Mouse (Mus musculus) hindbrain, postnatal 0 days (tissue): Measurements from ENCODE around the gene Gm13277. TPM values are rescaled to one million over a fixed set of nuclear protein-coding genes. Genes with fewer than 3 reads are reported as not detected.
"Not testable (repeated sequence)": the region's sequence is repeated elsewhere in the genome, so short reads cannot be mapped to it uniquely, and the experiment has no call there.

Source experiments
- ATAC-seq: fragments of 200-750 bp; cut with Nextera tagmentation; 2 replicates; pipeline ENCODE4 v1.8.0; 2017; ENCODE audit warnings: mild to moderate bottlenecking, moderate TSS enrichment, moderate library complexity
- DNase-seq: peaks from one replicate; pipeline ENCODE4 v3.0.0-alpha.2; 2015; ENCODE audit warnings: low spot score
- H3K27ac ChIP-seq: fragments of 300-500 bp; sonication (generic); 2 replicates; pipeline ENCODE4 v1.5.1; 2014; ENCODE audit warnings: mild to moderate bottlenecking
- H3K27me3 ChIP-seq: fragments of 300-500 bp; sonication (generic); 2 replicates; pipeline ENCODE4 v1.6.1; 2014; ENCODE audit warnings: low read length, mixed read lengths; ENCODE audit not compliant: insufficient read depth
- H3K36me3 ChIP-seq: fragments of 300-500 bp; sonication (generic); 2 replicates; pipeline ENCODE4 v1.6.1; 2014; ENCODE audit warnings: low read length, mixed read lengths; ENCODE audit not compliant: insufficient read depth
- H3K4me1 ChIP-seq: fragments of 300-500 bp; sonication (generic); 2 replicates; pipeline ENCODE4 v1.6.1; 2014; ENCODE audit warnings: antibody characterized with exemption, low read length, mixed read lengths; ENCODE audit not compliant: insufficient read depth
- H3K4me2 ChIP-seq: fragments of 300-500 bp; sonication (generic); 2 replicates; pipeline ENCODE4 v1.6.1; 2014; ENCODE audit warnings: low read depth, mild to moderate bottlenecking, low read length, moderate library complexity, mixed read lengths
- H3K4me3 ChIP-seq: fragments of 300-500 bp; sonication (generic); 2 replicates; pipeline ENCODE4 v1.5.1; 2014; ENCODE audit warnings: low read length
- H3K9ac ChIP-seq: fragments of 300-500 bp; sonication (generic); replicated peaks from 2 replicates; pipeline ENCODE4 v1.6.1; 2014; ENCODE audit warnings: mild to moderate bottlenecking, low read length, moderate library complexity, mixed read lengths
- H3K9me3 ChIP-seq: fragments of 300-500 bp; sonication (generic); 2 replicates; pipeline ENCODE4 v1.6.1; 2016; ENCODE audit warnings: low read length, mixed read lengths
- CTCF ChIP-seq: IDR thresholded peaks from 2 replicates; pipeline ENCODE4 v1.5.1; 2016; ENCODE audit warnings: antibody characterized with exemption, control low read depth, low read depth
- WGBS: fragments of 180-500 bp; shearing (Covaris S2); extraction: QIAGEN DNeasy Blood & Tissue Kit; methylation state at CpG from one replicate; pipeline ENCODE4 v1.1.7; 2014; 5-methylcytosine and 5-hydroxymethylcytosine counted together
- polyA plus RNA-seq: library from polyadenylated mRNA; unstranded; fragments of >200 nt; fragmentation: Nextera tagmentation; extraction: Ambion mirVana; gene quantifications from 2 replicates; pipeline ENCODE4 v1.2.1, GENCODE M21; 2015
- total RNA-seq: library from RNA; depleted of rRNA; stranded (reverse); fragments of >200 nt; gene quantifications from 2 replicates; pipeline ENCODE4 v1.2.3, GENCODE M21; 2014

The Gm13277 gene
- total and polyA plus RNA-seq, 2 experiments from 2014 or later = not detected

DNA sequence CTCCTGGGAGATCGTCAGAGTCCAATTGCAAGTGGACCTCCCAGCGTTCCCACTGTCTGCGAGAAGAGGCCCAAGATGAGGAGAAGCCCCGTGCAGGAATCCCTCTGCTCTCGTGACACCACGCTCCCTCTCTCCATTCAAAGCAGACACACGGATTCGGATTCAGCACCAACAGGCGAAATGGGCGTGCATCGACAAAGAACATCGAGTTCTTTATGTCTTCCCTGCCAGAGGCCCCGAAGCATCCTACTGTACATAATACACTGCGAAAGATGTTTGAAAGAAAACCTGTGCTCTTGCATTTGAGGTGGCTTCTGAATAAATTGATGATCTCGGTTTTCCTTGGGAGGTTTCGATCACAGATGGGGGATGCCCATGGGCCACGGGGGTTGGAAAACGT, 8.1 kb upstream of the Gm13277 start:
- H3K4me3 ChIP-seq, DNase-seq, H3K4me1 ChIP-seq, H3K27me3 ChIP-seq, H3K36me3 ChIP-seq, H3K9ac ChIP-seq, ATAC-seq, H3K9me3 ChIP-seq, H3K4me2 ChIP-seq, H3K27ac ChIP-seq: not testable (repeated sequence)
- 48% methylated on average over 15 of the region's 18 CpGs for WGBS

DNA sequence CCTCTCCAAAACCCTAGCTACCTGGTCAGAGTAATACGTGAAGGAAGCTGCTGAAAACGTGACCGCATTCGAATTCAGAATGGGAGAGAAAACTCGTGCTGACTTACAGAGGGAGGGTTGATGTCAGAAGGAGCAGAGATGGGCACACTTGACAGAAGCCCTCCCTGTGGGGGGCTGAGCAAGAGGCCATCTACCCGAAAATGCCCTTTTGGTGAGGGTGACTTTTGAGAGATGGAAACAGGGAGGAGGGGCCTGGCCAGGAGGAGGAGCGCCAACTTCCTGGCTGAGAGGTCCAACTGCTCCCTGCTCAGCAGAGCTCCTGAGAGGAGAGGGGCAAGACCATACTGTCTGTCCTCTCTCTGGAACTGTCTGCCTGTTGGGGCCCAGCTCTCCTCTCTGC, 6.6 kb upstream of the Gm13277 start, which contains the start of gene Ifnz:
TSS of gene Ifnz (plus strand) at position 301 of the 400 bp plus-strand sequence.
- not testable (repeated sequence) for H3K27me3 ChIP-seq, H3K9me3 ChIP-seq, H3K9ac ChIP-seq, ATAC-seq, H3K27ac ChIP-seq, DNase-seq, H3K4me3 ChIP-seq, H3K36me3 ChIP-seq, H3K4me1 ChIP-seq
- H3K4me2 ChIP-seq = peak within 1 kb of the TSS; percentile 23; the same call in 1 of the 2 replicates
- 14% methylated on average over 4 of the region's 7 CpGs for WGBS

DNA sequence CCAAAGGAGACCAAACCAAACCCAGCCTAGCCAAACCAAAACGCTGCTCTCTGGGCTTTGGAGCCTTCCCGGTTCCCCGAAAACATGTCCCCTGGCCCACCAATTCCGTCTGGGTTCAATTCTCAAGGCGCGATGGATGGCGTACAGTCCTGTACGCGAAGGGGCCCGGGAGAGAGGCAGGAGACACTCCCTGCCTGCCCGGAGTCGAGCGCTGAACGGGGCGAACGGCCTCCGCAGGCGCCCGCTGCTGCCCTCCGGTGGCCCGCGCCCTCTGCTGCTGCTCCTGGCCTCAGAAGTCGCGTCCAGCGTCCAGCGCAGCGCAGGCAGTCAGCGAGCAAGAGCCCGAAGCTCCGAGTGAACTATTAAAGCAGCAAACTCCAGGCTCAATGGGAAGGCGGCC, 6.1 kb upstream of the Gm13277 start:
- not testable (repeated sequence) for H3K9me3 ChIP-seq, H3K27ac ChIP-seq, H3K9ac ChIP-seq, H3K4me3 ChIP-seq, DNase-seq, ATAC-seq, H3K4me1 ChIP-seq, H3K36me3 ChIP-seq, H3K27me3 ChIP-seq
- WGBS = 2% methylated on average over 11 of the region's 31 CpGs
- peak overlapping the region; percentile 23; the same call in 1 of the 2 replicates for H3K4me2 ChIP-seq

DNA sequence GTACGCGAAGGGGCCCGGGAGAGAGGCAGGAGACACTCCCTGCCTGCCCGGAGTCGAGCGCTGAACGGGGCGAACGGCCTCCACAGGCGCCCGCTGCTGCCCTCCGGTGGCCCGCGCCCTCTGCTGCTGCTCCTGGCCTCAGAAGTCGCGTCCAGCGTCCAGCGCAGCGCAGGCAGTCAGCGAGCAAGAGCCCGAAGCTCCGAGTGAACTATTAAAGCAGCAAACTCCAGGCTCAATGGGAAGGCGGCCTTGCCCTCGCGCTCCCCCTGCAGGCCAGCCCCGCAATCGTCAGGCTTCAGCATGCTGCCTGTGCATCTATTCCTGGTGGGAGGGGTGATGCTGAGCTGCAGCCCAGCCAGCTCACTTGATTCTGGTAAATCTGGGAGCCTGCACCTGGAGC, 3.0 kb upstream of the Gm13277 start, which contains the start of gene Gm13276:
TSS of gene Gm13276 (plus strand) at position 301 of the 400 bp plus-strand sequence.
- not testable (repeated sequence) for H3K36me3 ChIP-seq, H3K4me2 ChIP-seq, H3K27ac ChIP-seq, ATAC-seq, DNase-seq, H3K4me3 ChIP-seq, H3K4me1 ChIP-seq, H3K27me3 ChIP-seq, H3K9me3 ChIP-seq, H3K9ac ChIP-seq
- no CpG with 5 or more reads among the region's 27 CpGs for WGBS

DNA sequence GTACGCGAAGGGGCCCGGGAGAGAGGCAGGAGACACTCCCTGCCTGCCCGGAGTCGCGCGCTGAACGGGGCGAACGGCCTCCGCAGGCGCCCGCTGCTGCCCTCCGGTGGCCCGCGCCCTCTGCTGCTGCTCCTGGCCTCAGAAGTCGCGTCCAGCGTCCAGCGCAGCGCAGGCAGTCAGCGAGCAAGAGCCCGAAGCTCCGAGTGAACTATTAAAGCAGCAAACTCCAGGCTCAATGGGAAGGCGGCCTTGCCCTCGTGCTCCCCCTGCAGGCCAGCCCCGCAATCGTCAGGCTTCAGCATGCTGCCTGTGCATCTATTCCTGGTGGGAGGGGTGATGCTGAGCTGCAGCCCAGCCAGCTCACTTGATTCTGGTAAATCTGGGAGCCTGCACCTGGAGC, 2.8 kb downstream of the Gm13277 start, which contains the start of gene Gm13278:
TSS of gene Gm13278 (plus strand) at position 301 of the 400 bp plus-strand sequence.
- H3K9me3 ChIP-seq, H3K27me3 ChIP-seq, ATAC-seq, H3K36me3 ChIP-seq, H3K27ac ChIP-seq, H3K4me2 ChIP-seq, H3K9ac ChIP-seq, DNase-seq, H3K4me3 ChIP-seq, H3K4me1 ChIP-seq: not testable (repeated sequence)
- no CpG with 5 or more reads among the region's 28 CpGs for WGBS

DNA sequence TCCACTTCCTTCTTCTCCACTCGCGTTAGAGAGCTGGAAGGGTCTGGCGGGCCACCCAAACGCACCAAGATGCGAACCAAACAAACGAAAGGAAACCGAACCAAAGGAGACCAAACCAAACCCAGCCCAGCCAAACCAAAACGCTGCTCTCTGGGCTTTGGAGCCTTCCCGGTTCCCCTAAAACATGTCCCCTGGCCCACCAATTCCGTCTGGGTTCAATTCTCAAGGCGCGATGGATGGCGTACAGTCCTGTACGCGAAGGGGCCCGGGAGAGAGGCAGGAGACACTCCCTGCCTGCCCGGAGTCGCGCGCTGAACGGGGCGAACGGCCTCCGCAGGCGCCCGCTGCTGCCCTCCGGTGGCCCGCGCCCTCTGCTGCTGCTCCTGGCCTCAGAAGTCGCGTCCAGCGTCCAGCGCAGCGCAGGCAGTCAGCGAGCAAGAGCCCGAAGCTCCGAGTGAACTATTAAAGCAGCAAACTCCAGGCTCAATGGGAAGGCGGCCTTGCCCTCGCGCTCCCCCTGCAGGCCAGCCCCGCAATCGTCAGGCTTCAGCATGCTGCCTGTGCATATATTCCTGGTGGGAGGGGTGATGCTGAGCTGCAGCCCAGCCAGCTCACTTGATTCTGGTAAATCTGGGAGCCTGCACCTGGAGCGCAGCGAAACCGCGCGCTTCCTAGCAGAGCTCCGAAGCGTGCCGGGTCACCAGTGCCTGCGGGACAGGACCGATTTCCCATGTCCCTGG, 5.7 kb downstream of the Gm13277 start, which contains the start of gene Gm13275:
TSS of gene Gm13275 (plus strand) at position 552 of the 740 bp plus-strand sequence.
- not testable (repeated sequence) for H3K36me3 ChIP-seq, H3K9ac ChIP-seq, H3K4me3 ChIP-seq, DNase-seq, H3K9me3 ChIP-seq, H3K4me1 ChIP-seq, ATAC-seq, H3K27me3 ChIP-seq, H3K4me2 ChIP-seq, H3K27ac ChIP-seq
- TF ChIP-seq CTCF = peak; percentile 43; the same call in 1 of the 2 replicates
- 0% methylated on average over 2 of the region's 52 CpGs for WGBS

DNA sequence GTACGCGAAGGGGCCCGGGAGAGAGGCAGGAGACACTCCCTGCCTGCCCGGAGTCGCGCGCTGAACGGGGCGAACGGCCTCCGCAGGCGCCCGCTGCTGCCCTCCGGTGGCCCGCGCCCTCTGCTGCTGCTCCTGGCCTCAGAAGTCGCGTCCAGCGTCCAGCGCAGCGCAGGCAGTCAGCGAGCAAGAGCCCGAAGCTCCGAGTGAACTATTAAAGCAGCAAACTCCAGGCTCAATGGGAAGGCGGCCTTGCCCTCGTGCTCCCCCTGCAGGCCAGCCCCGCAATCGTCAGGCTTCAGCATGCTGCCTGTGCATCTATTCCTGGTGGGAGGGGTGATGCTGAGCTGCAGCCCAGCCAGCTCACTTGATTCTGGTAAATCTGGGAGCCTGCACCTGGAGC, 8.7 kb downstream of the Gm13277 start, which contains the start of gene Gm13279:
TSS of gene Gm13279 (plus strand) at position 301 of the 400 bp plus-strand sequence.
- not testable (repeated sequence) for ATAC-seq, H3K9me3 ChIP-seq, DNase-seq, H3K27ac ChIP-seq, H3K4me1 ChIP-seq, H3K4me3 ChIP-seq, H3K4me2 ChIP-seq, H3K36me3 ChIP-seq, H3K9ac ChIP-seq, H3K27me3 ChIP-seq
- no CpG with 5 or more reads among the region's 28 CpGs for WGBS

DNA sequence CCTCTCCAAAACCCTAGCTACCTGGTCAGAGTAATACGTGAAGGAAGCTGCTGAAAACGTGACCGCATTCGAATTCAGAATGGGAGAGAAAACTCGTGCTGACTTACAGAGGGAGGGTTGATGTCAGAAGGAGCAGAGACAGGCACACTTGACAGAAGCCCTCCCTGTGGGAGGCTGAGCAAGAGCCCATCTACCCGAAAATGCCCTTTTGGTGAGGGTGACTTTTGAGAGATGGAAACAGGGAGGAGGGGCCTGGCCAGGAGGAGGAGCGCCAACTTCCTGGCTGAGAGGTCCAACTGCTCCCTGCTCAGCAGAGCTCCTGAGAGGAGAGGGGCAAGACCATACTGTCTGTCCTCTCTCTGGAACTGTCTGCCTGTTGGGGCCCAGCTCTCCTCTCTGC, 10.9 kb downstream of the Gm13277 start, which contains the start of gene Gm13285:
TSS of gene Gm13285 (plus strand) at position 301 of the 400 bp plus-strand sequence.
- 17% methylated on average over 4 of the region's 7 CpGs for WGBS
- not testable (repeated sequence) for H3K36me3 ChIP-seq, H3K4me3 ChIP-seq, DNase-seq, H3K9me3 ChIP-seq, H3K27me3 ChIP-seq, H3K9ac ChIP-seq, ATAC-seq, H3K4me1 ChIP-seq, H3K4me2 ChIP-seq, H3K27ac ChIP-seq

DNA sequence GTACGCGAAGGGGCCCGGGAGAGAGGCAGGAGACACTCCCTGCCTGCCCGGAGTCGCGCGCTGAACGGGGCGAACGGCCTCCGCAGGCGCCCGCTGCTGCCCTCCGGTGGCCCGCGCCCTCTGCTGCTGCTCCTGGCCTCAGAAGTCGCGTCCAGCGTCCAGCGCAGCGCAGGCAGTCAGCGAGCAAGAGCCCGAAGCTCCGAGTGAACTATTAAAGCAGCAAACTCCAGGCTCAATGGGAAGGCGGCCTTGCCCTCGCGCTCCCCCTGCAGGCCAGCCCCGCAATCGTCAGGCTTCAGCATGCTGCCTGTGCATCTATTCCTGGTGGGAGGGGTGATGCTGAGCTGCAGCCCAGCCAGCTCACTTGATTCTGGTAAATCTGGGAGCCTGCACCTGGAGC, 14.5 kb downstream of the Gm13277 start, which contains the start of gene Gm13287:
TSS of gene Gm13287 (plus strand) at position 301 of the 400 bp plus-strand sequence.
- not testable (repeated sequence) for H3K27me3 ChIP-seq, ATAC-seq, H3K4me3 ChIP-seq, DNase-seq, H3K9ac ChIP-seq, H3K9me3 ChIP-seq, H3K36me3 ChIP-seq, H3K4me2 ChIP-seq, H3K4me1 ChIP-seq, H3K27ac ChIP-seq
- no CpG with 5 or more reads among the region's 29 CpGs for whole genome bisulfite sequencing

DNA sequence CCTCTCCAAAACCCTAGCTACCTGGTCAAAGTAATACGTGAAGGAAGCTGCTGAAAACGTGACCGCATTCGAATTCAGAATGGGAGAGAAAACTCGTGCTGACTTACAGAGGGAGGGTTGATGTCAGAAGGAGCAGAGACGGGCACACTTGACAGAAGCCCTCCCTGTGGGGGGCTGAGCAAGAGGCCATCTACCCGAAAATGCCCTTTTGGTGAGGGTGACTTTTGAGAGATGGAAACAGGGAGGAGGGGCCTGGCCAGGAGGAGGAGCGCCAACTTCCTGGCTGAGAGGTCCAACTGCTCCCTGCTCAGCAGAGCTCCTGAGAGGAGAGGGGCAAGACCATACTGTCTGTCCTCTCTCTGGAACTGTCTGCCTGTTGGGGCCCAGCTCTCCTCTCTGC, 16.8 kb downstream of the Gm13277 start, which contains the start of gene Gm13288:
TSS of gene Gm13288 (plus strand) at position 301 of the 400 bp plus-strand sequence.
- WGBS = no CpG with 5 or more reads among the region's 8 CpGs
- not testable (repeated sequence) for H3K4me3 ChIP-seq, H3K27ac ChIP-seq

More for the DNA sequence above, 16.8 kb downstream of the Gm13277 start, which contains the start of gene Gm13288:
- ATAC-seq, H3K27me3 ChIP-seq, H3K4me1 ChIP-seq, H3K9ac ChIP-seq, H3K9me3 ChIP-seq, H3K4me2 ChIP-seq, DNase-seq, H3K36me3 ChIP-seq: not testable (repeated sequence)
